Mouse (Mus musculus) effector memory CD4-positive, alpha-beta T cell, adult 5 months (primary cell): Measurements from ENCODE around the gene Rpf2. TPM values are rescaled to one million over a fixed set of nuclear protein-coding genes. Genes with fewer than 3 reads are reported as not detected.

ENCODE experiments used
- polyA plus RNA-seq: library from polyadenylated mRNA; unstranded; fragments of 100-300 nt; shearing (Covaris generic); gene quantifications from one replicate; pipeline ENCODE4 v1.2.1, GENCODE M21; 2017

Rpf2 gene
- polyA plus RNA-seq = 34.3 TPM

GRCm38 (mm10) chr10:40246374-40247165 lies at the start of gene Rpf2:
Rpf2 (minus strand) TSS chr10:40247036.

DNA sequence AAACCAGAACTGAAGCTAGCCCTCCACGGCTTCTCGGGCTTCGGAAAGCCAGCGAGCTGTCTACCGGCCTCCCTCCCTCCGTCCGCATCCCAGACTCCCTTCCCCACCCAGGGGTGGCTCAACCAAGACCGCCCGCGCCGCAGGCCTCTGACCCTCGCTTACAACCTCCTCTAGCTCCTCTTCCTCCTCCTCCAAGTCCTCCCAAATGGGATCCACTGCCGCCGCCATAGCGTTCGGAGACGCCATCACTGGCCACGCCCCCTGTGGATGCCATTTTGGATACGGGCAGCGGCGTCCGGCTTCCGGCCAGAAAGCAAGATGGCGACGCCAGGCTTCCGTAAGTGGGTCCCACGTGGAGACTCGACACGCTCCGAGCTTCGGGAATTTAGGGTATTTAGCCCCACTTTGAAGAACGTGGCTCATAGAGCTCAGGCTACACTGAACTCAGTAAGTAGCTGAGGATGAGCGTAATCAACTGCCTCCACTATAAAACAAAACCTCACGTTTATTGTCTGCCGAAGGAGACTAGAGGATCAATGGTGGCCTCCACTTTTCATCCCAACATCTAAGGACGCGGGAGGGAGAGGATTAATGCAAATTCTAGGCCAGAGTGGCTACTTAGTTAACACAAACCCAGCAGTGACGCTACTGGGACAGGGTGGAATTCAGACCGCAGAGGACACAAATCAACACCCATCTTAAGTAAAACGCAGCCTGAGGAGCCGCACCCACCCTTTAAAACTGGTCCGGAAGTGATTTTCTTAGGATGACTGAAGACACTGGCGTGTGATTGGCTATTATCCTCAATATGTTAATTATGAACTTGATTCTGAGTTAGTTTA lies 10.8 kb upstream of the Rpf2 start, which contains the start of gene Gtf3c6:
Gtf3c6 (minus strand) TSS at position 695 of the 842 bp plus-strand sequence.

Other genes with a start within 250 kb of the Rpf2 start
- not detected for gene Mfsd4b1, start 221.8 kb downstream of the Rpf2 start, polyA plus RNA-seq
- gene Slc16a10, start 104.8 kb downstream of the Rpf2 start, polyA plus RNA-seq = 3.1 TPM
- 39.4 TPM for gene Gtf3c6, start 11.1 kb upstream of the Rpf2 start, polyA plus RNA-seq
- 168 TPM for gene Amd1, start 55.1 kb upstream of the Rpf2 start, polyA plus RNA-seq
- gene Cdk19, start 92.5 kb upstream of the Rpf2 start, polyA plus RNA-seq = 29.0 TPM